8 mouse cellular contexts compared by ENCODE assay signal in the genomic region with DNA sequence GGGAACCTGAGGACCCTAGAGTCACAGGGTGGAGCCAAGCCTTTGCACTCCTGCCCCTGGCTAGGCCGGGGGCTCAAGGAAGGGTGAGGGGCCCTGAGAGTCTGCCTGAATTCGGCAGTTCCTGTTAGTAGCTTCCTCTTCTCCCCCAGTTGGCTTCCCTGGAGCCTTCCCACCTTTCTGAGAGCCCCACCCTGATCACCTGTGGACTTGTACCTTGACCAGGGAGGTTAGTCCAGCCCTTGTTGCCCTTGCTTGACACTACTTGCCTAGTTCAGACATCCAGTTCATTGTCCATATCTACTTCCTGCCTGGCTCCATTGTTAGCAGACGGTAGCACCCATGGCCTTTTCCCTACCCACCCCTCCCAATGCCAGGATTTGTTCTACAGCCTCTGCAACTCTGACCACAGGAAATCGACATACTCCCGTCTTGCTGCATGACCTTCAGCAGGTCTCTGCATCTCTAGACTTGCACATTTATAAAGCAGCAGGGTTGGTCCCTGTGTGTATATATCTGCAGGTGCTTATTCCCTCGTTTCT. TPM values are rescaled to one million over a fixed set of nuclear protein-coding genes. Genes with fewer than 3 reads are reported as not detected.
DNase-seq lines count a peak whose midpoint lies in the region; ATAC-seq and TF ChIP-seq lines count a peak whose summit lies in the region.

No protein-coding gene starts in this region.

- TF ChIP-seq EP300 in heart, adult 2 months (IDR thresholded peaks at IDR 0.05; ENCODE audit: insufficient read depth, low read depth, low read length), result peak; percentile 76; the same call in 1 of the 2 replicates
- no peak for TF ChIP-seq EP300 in stomach, postnatal 0 days (optimal IDR thresholded peaks at IDR 0.05)

- DNase-seq in heart, adult 2 months, result no peak
- DNase-seq in heart, postnatal 25 days (ENCODE audit: low spot score), result no peak
- DNase-seq in neural tube, embryonic 10.5 days (ENCODE audit: extremely low spot score, low spot score), result no peak
- peak; percentile 77 for DNase-seq in stomach, postnatal 0 days (ENCODE audit: low spot score)
- DNase-seq in B cell, adult 2 months, result no peak
- no peak for DNase-seq in left cerebral cortex, adult 11 months (ENCODE audit: low spot score)

- TF ChIP-seq CTCF in heart, adult 2 months (IDR thresholded peaks at IDR 0.05), result no peak
- TF ChIP-seq CTCF in stomach, postnatal 0 days (IDR thresholded peaks at IDR 0.05; ENCODE audit: low read depth), result no peak

- H3K4me2 ChIP-seq in neural tube, embryonic 12.5 days (replicated peaks), result peak overlapping the region; percentile 93
- peak overlapping the region; percentile 93 for H3K4me2 ChIP-seq in limb, embryonic 13.5 days (replicated peaks)
- peak overlapping the region; percentile 38 for H3K4me2 ChIP-seq in stomach, postnatal 0 days (replicated peaks; ENCODE audit: low read depth)

- H3K4me3 ChIP-seq in heart, adult 2 months, result peak overlapping the region; percentile 81; the same call in 1 of the 2 replicates
- no peak overlapping the region for H3K4me3 ChIP-seq in neural tube, embryonic 12.5 days
- H3K4me3 ChIP-seq in limb, embryonic 13.5 days, result no peak overlapping the region
- H3K4me3 ChIP-seq in stomach, postnatal 0 days (ENCODE audit: low read depth, low read length), result no peak overlapping the region

- no peaks in the 10 kb centered on the region; the same call in 1 of the 2 replicates for H3K79me2 ChIP-seq in heart, adult 2 months (replicated peaks; ENCODE audit: control insufficient read depth, insufficient read depth, low read length)

- H3K36me3 ChIP-seq in heart, adult 2 months (ENCODE audit: control insufficient read depth, insufficient read depth, low read length), result peaks cover 6% of the 10 kb centered on the region; the same call in 1 of the 2 replicates
- H3K36me3 ChIP-seq in neural tube, embryonic 12.5 days, result peaks cover 38% of the 10 kb centered on the region
- peaks cover 41% of the 10 kb centered on the region for H3K36me3 ChIP-seq in limb, embryonic 13.5 days
- H3K36me3 ChIP-seq in stomach, postnatal 0 days (ENCODE audit: control insufficient read depth, insufficient read depth, low read length), result peaks cover 15% of the 10 kb centered on the region

- peak overlapping the region; percentile 94 for H3K27ac ChIP-seq in heart, adult 2 months
- H3K27ac ChIP-seq in neural tube, embryonic 12.5 days, result no peak overlapping the region
- H3K27ac ChIP-seq in limb, embryonic 13.5 days, result peak overlapping the region; percentile 69; the same call in 1 of the 2 replicates
- H3K27ac ChIP-seq in stomach, postnatal 0 days (replicated peaks), result peak overlapping the region; percentile 97

- intact Hi-C loops in heart, adult 2 months (cut with DNase I), result loop anchor here (2.0 kb wide), 2 partner anchors 15 to 37 kb away; a partner anchor contains a TSS
- intact Hi-C loops in heart, postnatal 25 days (cut with DNase I), result loop anchor here (2.0 kb wide), 1 partner anchor 15 kb away; a partner anchor contains a TSS

- TF ChIP-seq POLR2A in heart, adult 2 months (IDR thresholded peaks at IDR 0.05; ENCODE audit: insufficient read depth, low read depth, low read length), result peak; percentile 26; the same call in 1 of the 2 replicates

- no peak for ATAC-seq in neural tube, embryonic 12.5 days (ENCODE audit: low FRiP score, low read depth)
- no peak for ATAC-seq in limb, embryonic 13.5 days (ENCODE audit: low FRiP score, low read depth)
- ATAC-seq in stomach, postnatal 0 days (ENCODE audit: low FRiP score, low TSS enrichment), result peak; percentile 65

- H3K27me3 ChIP-seq in heart, adult 2 months (ENCODE audit: control insufficient read depth, insufficient read depth, low read length), result no peaks in the 10 kb centered on the region
- no peaks in the 10 kb centered on the region for H3K27me3 ChIP-seq in neural tube, embryonic 12.5 days (replicated peaks)
- no peaks in the 10 kb centered on the region for H3K27me3 ChIP-seq in limb, embryonic 13.5 days
- H3K27me3 ChIP-seq in stomach, postnatal 0 days (ENCODE audit: control insufficient read depth, insufficient read depth, low read length), result no peaks in the 10 kb centered on the region

- 37% methylated on average over 6 of the region's 6 CpGs for WGBS in heart, adult 2 months
- 82% methylated on average over 6 of the region's 6 CpGs for WGBS in neural tube, embryonic 12.5 days
- 83% methylated on average over 6 of the region's 6 CpGs for WGBS in limb, embryonic 13.5 days
- 45% methylated on average over 6 of the region's 6 CpGs for WGBS in stomach, postnatal 0 days

- H3K4me1 ChIP-seq in heart, adult 2 months (ENCODE audit: control insufficient read depth, insufficient read depth, low read length), result peaks cover 8% of the 10 kb centered on the region
- H3K4me1 ChIP-seq in neural tube, embryonic 12.5 days, result peaks cover 21% of the 10 kb centered on the region
- peaks cover 36% of the 10 kb centered on the region for H3K4me1 ChIP-seq in limb, embryonic 13.5 days
- peaks cover 10% of the 10 kb centered on the region for H3K4me1 ChIP-seq in stomach, postnatal 0 days (replicated peaks; ENCODE audit: control insufficient read depth, insufficient read depth)

- no peak overlapping the region for H3K9ac ChIP-seq in heart, adult 2 months (ENCODE audit: low read depth, low read length)
- no peak overlapping the region for H3K9ac ChIP-seq in neural tube, embryonic 12.5 days
- H3K9ac ChIP-seq in limb, embryonic 13.5 days, result no peak overlapping the region
- H3K9ac ChIP-seq in stomach, postnatal 0 days (ENCODE audit: low read length), result peak overlapping the region; percentile 5

- no peaks in the 10 kb centered on the region for H3K9me3 ChIP-seq in neural tube, embryonic 12.5 days
- no peaks in the 10 kb centered on the region for H3K9me3 ChIP-seq in limb, embryonic 13.5 days
- H3K9me3 ChIP-seq in stomach, postnatal 0 days (ENCODE audit: control insufficient read depth, low read length), result no peaks in the 10 kb centered on the region

RNA-seq across cellular contexts. Expression of a gene that starts 2.2 kb away (rescaled TPM):
- 10 to 100 TPM; 45.9 to 53.1 TPM for total RNA-seq in heart, adult 2 months (2021)
- 111 and 120 TPM in 2 replicates for polyA plus RNA-seq in heart, adult 2 months (2012; rRNA removed)
- total RNA-seq in heart, postnatal 25 days (2021), result 10 to 100 TPM; 56.5 to 59.8 TPM
- polyA plus RNA-seq in neural tube, embryonic 12.5 days (2016; fragmentation: Nextera tagmentation; extraction: Ambion mirVana), result 79.0 and 79.6 TPM in 2 replicates
- polyA plus RNA-seq in limb, embryonic 13.5 days (2015; fragmentation: Nextera tagmentation; extraction: Ambion mirVana), result 49.6 and 50.3 TPM in 2 replicates
- 114 and 116 TPM in 2 replicates for polyA plus RNA-seq in stomach, postnatal 0 days (2015; fragmentation: Nextera tagmentation; extraction: Ambion mirVana)

RNA-seq across cellular contexts. Expression of a gene that starts 4.5 kb away (rescaled TPM):
- 1 to 10 TPM; 1.3 TPM for total RNA-seq in heart, adult 2 months (2021)
- 4.3 and 75.7 TPM in 2 replicates for polyA plus RNA-seq in heart, adult 2 months (2012; rRNA removed)
- total RNA-seq in heart, postnatal 25 days (2021), result 1 to 10 TPM; 1.6 to 2.1 TPM
- 1.3 and 2.0 TPM in 2 replicates for polyA plus RNA-seq in neural tube, embryonic 12.5 days (2016; fragmentation: Nextera tagmentation; extraction: Ambion mirVana)
- polyA plus RNA-seq in limb, embryonic 13.5 days (2015; fragmentation: Nextera tagmentation; extraction: Ambion mirVana), result 1.7 and 2.1 TPM in 2 replicates
- 51.3 and 53.1 TPM in 2 replicates for polyA plus RNA-seq in stomach, postnatal 0 days (2015; fragmentation: Nextera tagmentation; extraction: Ambion mirVana)

RNA-seq across cellular contexts. Expression of a gene that starts 15.2 kb away (rescaled TPM):
- total RNA-seq in heart, adult 2 months (2021), result 10 to 100 TPM; 60.2 to 89.9 TPM
- 115 and 144 TPM in 2 replicates for polyA plus RNA-seq in heart, adult 2 months (2012; rRNA removed)
- total RNA-seq in heart, postnatal 25 days (2021), result 10 to 100 TPM; 63.7 to 74.0 TPM
- polyA plus RNA-seq in neural tube, embryonic 12.5 days (2016; fragmentation: Nextera tagmentation; extraction: Ambion mirVana), result 160 and 169 TPM in 2 replicates
- polyA plus RNA-seq in limb, embryonic 13.5 days (2015; fragmentation: Nextera tagmentation; extraction: Ambion mirVana), result 114 and 121 TPM in 2 replicates
- polyA plus RNA-seq in stomach, postnatal 0 days (2015; fragmentation: Nextera tagmentation; extraction: Ambion mirVana), result 86.0 and 102 TPM in 2 replicates

RNA-seq across cellular contexts. Expression of a gene that starts 19.7 kb away (rescaled TPM):
- under 1 TPM; 0.44 to 0.66 TPM for total RNA-seq in heart, adult 2 months (2021)
- polyA plus RNA-seq in heart, adult 2 months (2012; rRNA removed), result 2.3 and 2.9 TPM in 2 replicates
- under 1 TPM; 0.34 to 0.70 TPM for total RNA-seq in heart, postnatal 25 days (2021)
- 0.68 and 0.72 TPM in 2 replicates for polyA plus RNA-seq in neural tube, embryonic 12.5 days (2016; fragmentation: Nextera tagmentation; extraction: Ambion mirVana)
- 0.53 and 0.64 TPM in 2 replicates for polyA plus RNA-seq in limb, embryonic 13.5 days (2015; fragmentation: Nextera tagmentation; extraction: Ambion mirVana)
- 0.08 and 0.18 TPM in 2 replicates for polyA plus RNA-seq in stomach, postnatal 0 days (2015; fragmentation: Nextera tagmentation; extraction: Ambion mirVana)

RNA-seq across cellular contexts. Expression of a gene that starts 30.7 kb away (rescaled TPM):
- 10 to 100 TPM; 31.8 to 31.9 TPM for total RNA-seq in heart, adult 2 months (2021)
- polyA plus RNA-seq in heart, adult 2 months (2012; rRNA removed), result 65.6 and 99.5 TPM in 2 replicates
- total RNA-seq in heart, postnatal 25 days (2021), result 10 to 100 TPM; 32.7 to 33.1 TPM
- polyA plus RNA-seq in neural tube, embryonic 12.5 days (2016; fragmentation: Nextera tagmentation; extraction: Ambion mirVana), result 293 and 310 TPM in 2 replicates
- polyA plus RNA-seq in limb, embryonic 13.5 days (2015; fragmentation: Nextera tagmentation; extraction: Ambion mirVana), result 287 and 322 TPM in 2 replicates
- 118 and 122 TPM in 2 replicates for polyA plus RNA-seq in stomach, postnatal 0 days (2015; fragmentation: Nextera tagmentation; extraction: Ambion mirVana)

Comparison
In these comparisons a context has a peak if more than half of its experiments do, and no peak if none do; other contexts are left out.
1. H3K4me2 ChIP-seq: peak in every context shown above with its lines; median percentile 93 in neural tube, embryonic 12.5 days; 93 in limb, embryonic 13.5 days; 38 in stomach, postnatal 0 days.